Mouse (Mus musculus) limb, embryonic 12.5 days (tissue): Measurements from ENCODE around the gene 9430015G10Rik. TPM values are rescaled to one million over a fixed set of nuclear protein-coding genes. Genes with fewer than 3 reads are reported as not detected.

Experiments used
- ATAC-seq: fragments of 200-750 bp; cut with Nextera tagmentation; 2 replicates; pipeline ENCODE4 v1.8.0; 2017; ENCODE audit warnings: low read depth, moderate TSS enrichment; ENCODE audit not compliant: insufficient number of reproducible peaks, insufficient read depth, low FRiP score, low TSS enrichment
- H3K27ac ChIP-seq: fragments of 300-500 bp; sonication (generic); 2 replicates; pipeline ENCODE4 v1.5.1; 2016; ENCODE audit warnings: mild to moderate bottlenecking, moderate library complexity
- H3K27me3 ChIP-seq: fragments of 300-500 bp; sonication (generic); 2 replicates; pipeline ENCODE4 v1.6.1; 2016; ENCODE audit warnings: mild to moderate bottlenecking, moderate library complexity
- H3K36me3 ChIP-seq: fragments of 300-500 bp; sonication (generic); 2 replicates; pipeline ENCODE4 v1.6.1; 2016; ENCODE audit warnings: mild to moderate bottlenecking, moderate library complexity
- H3K4me1 ChIP-seq: fragments of 300-500 bp; sonication (generic); replicated peaks from 2 replicates; pipeline ENCODE4 v1.6.1; 2016
- H3K4me2 ChIP-seq: fragments of 300-500 bp; sonication (generic); 2 replicates; pipeline ENCODE4 v1.6.1; 2016; ENCODE audit warnings: mild to moderate bottlenecking, moderate library complexity
- H3K4me3 ChIP-seq: fragments of 300-500 bp; sonication (generic); replicated peaks from 2 replicates; pipeline ENCODE4 v1.5.1; 2016; ENCODE audit warnings: mild to moderate bottlenecking
- H3K9ac ChIP-seq: fragments of 300-500 bp; sonication (generic); replicated peaks from 2 replicates; pipeline ENCODE4 v1.6.1; 2016; ENCODE audit warnings: mild to moderate bottlenecking, moderate library complexity
- H3K9me3 ChIP-seq: fragments of 300-500 bp; sonication (generic); 2 replicates; pipeline ENCODE4 v1.6.1; 2016; ENCODE audit warnings: mild to moderate bottlenecking, moderate library complexity
- WGBS: fragments of 180-500 bp; shearing (Covaris S2); methylation state at CpG from one replicate; pipeline ENCODE4 v1.1.7; 2016; 5-methylcytosine and 5-hydroxymethylcytosine counted together
- polyA plus RNA-seq: library from polyadenylated mRNA; unstranded; fragments of >200 nt; fragmentation: Nextera tagmentation; extraction: Ambion mirVana; gene quantifications from 2 replicates; pipeline ENCODE4 v1.2.1, GENCODE M21; 2016

Gene 9430015G10Rik
- polyA plus RNA-seq, 1 experiment from 2014 or later: 59.9 TPM

- no peak for ATAC-seq
- Histone ChIP-seq H3K4me3 (no peak overlapping the region), H3K9ac (no peak overlapping the region), H3K27ac (peak overlapping the region; percentile 47; the same call in 1 of the 2 replicates), H3K4me2 (no peak overlapping the region), H3K27me3 (peaks cover 10% of the 10 kb centered on the region), H3K9me3 (no peaks in the 10 kb centered on the region), H3K36me3 (no peaks in the 10 kb centered on the region), H3K4me1 (peaks cover 27% of the 10 kb centered on the region)
- 64% methylated on average over 4 of the region's 4 CpGs for WGBS
These were observed 27.1 kb upstream of the 9430015G10Rik start for GRCm38 (mm10) chr4:156082621-156083234.

DNA sequence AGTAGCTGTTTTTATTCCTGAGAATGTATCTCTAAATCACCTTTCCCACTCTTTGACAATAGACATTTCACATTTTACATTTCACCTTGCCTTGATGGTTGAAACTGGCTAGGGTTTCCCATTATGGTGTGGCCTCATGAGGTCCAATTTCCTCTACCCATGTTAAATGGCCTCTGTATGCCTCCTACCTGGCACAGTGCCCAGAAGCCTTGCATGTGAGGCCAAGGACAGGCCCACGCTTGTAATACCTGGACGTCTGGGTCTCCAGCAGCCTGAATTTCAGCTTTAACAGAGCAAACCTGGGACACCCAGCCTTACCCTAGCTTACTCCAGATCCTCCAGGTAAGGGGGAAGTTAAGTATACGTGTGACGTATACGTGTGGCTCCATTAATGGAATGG lies 26.4 kb upstream of the 9430015G10Rik start:
- Histone ChIP-seq H3K9me3 (no peaks in the 10 kb centered on the region), H3K27ac (no peak overlapping the region; the same call in 1 of the 2 replicates), H3K36me3 (no peaks in the 10 kb centered on the region), H3K4me1 (peaks cover 21% of the 10 kb centered on the region), H3K27me3 (peaks cover 4% of the 10 kb centered on the region; the same call in 1 of the 2 replicates), H3K9ac (no peak overlapping the region), H3K4me2 (no peak overlapping the region), H3K4me3 (no peak overlapping the region)
- 64% methylated on average over 5 of the region's 5 CpGs for WGBS
- ATAC-seq: peak; percentile 66; the same call in 1 of the 2 replicates

GRCm38 (mm10) chr4:156084096-156084879 lies 25.5 kb upstream of the 9430015G10Rik start:
- ATAC-seq: no peak
- H3K9me3 ChIP-seq: no peaks in the 10 kb centered on the region
- no peaks in the 10 kb centered on the region for H3K36me3 ChIP-seq
- H3K27ac ChIP-seq: no peak overlapping the region; the same call in 1 of the 2 replicates
- H3K4me3 ChIP-seq: no peak overlapping the region
- H3K4me1 ChIP-seq: peaks cover 20% of the 10 kb centered on the region
- H3K9ac ChIP-seq: no peak overlapping the region
- no peak overlapping the region for H3K4me2 ChIP-seq
- 79% methylated on average over 9 of the region's 9 CpGs for WGBS
- H3K27me3 ChIP-seq: no peaks in the 10 kb centered on the region

GRCm38 (mm10) chr4:156085256-156085655 lies 24.5 kb upstream of the 9430015G10Rik start:
- no peaks in the 10 kb centered on the region for H3K9me3 ChIP-seq
- no peak overlapping the region for H3K4me3 ChIP-seq
- WGBS: 78% methylated on average over 8 of the region's 8 CpGs
- H3K36me3 ChIP-seq: no peaks in the 10 kb centered on the region
- peaks cover 20% of the 10 kb centered on the region for H3K4me1 ChIP-seq
- no peak overlapping the region for H3K27ac ChIP-seq
- H3K27me3 ChIP-seq: no peaks in the 10 kb centered on the region
- no peak overlapping the region for H3K4me2 ChIP-seq
- ATAC-seq: no peak
- no peak overlapping the region for H3K9ac ChIP-seq

DNA sequence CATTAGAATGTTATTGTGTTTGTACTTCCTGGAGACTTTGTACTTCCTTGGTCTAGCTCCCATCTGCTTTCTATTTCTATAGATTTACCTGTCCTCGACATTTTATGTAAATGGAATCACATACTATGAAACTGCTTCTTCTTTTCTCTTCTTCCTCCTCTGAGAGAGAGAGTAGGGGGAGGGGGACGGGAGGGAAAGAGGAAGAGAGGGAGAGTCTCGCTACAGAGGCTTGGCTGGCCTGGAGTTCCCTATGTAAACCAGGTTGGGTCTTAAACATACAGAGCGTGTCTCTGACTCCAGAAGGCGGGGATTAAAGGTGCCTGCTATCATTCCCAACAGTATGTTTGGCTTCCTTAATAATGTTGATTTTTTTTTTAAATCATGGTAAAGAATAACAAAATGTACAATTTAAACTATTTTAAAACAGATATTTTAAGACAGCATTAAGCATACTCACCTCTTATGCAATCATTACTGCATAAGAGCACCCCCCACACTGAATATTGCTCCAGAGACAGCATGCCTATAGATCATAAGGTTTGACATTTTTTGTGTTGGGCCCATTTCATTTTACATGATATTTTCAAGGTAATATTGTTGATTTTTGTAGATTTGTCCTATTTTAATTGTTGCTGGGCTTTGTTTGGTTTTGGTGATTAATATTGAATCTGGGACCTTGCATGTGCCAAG lies 22.2 kb upstream of the 9430015G10Rik start:
- no peak overlapping the region for H3K4me2 ChIP-seq
- no peaks in the 10 kb centered on the region for H3K36me3 ChIP-seq
- no peak for ATAC-seq
- no peak overlapping the region for H3K27ac ChIP-seq
- no peaks in the 10 kb centered on the region for H3K27me3 ChIP-seq
- no peak overlapping the region for H3K4me3 ChIP-seq
- peaks cover 15% of the 10 kb centered on the region for H3K4me1 ChIP-seq
- WGBS: 30% methylated on average over 5 of the region's 5 CpGs
- no peak overlapping the region for H3K9ac ChIP-seq
- no peaks in the 10 kb centered on the region for H3K9me3 ChIP-seq

- no peak for ATAC-seq
- Histone ChIP-seq H3K27ac (no peak overlapping the region), H3K36me3 (no peaks in the 10 kb centered on the region), H3K9ac (no peak overlapping the region), H3K4me1 (no peaks in the 10 kb centered on the region), H3K4me3 (no peak overlapping the region), H3K4me2 (no peak overlapping the region), H3K9me3 (no peaks in the 10 kb centered on the region), H3K27me3 (no peaks in the 10 kb centered on the region)
- 70% methylated on average over 1 of the region's 1 CpGs for WGBS
These were observed 18.5 kb upstream of the 9430015G10Rik start for GRCm38 (mm10) chr4:156091236-156091635.

GRCm38 (mm10) chr4:156092765-156093164 lies 17.0 kb upstream of the 9430015G10Rik start:
- no peaks in the 10 kb centered on the region for H3K27me3 ChIP-seq
- no peaks in the 10 kb centered on the region for H3K36me3 ChIP-seq
- ATAC-seq: no peak
- no peak overlapping the region for H3K27ac ChIP-seq
- 93% methylated on average over 1 of the region's 1 CpGs for WGBS
- no peaks in the 10 kb centered on the region for H3K9me3 ChIP-seq
- H3K4me2 ChIP-seq: no peak overlapping the region
- H3K4me3 ChIP-seq: no peak overlapping the region
- H3K9ac ChIP-seq: no peak overlapping the region
- H3K4me1 ChIP-seq: no peaks in the 10 kb centered on the region

- no peak overlapping the region for H3K4me3 ChIP-seq
- WGBS: 82% methylated on average over 5 of the region's 5 CpGs
- no peak for ATAC-seq
- no peaks in the 10 kb centered on the region for H3K9me3 ChIP-seq
- no peak overlapping the region for H3K27ac ChIP-seq
- no peaks in the 10 kb centered on the region for H3K27me3 ChIP-seq
- H3K4me1 ChIP-seq: no peaks in the 10 kb centered on the region
- no peaks in the 10 kb centered on the region for H3K36me3 ChIP-seq
- no peak overlapping the region for H3K9ac ChIP-seq
- no peak overlapping the region for H3K4me2 ChIP-seq
These were observed 16.0 kb upstream of the 9430015G10Rik start for GRCm38 (mm10) chr4:156093758-156094157.

DNA sequence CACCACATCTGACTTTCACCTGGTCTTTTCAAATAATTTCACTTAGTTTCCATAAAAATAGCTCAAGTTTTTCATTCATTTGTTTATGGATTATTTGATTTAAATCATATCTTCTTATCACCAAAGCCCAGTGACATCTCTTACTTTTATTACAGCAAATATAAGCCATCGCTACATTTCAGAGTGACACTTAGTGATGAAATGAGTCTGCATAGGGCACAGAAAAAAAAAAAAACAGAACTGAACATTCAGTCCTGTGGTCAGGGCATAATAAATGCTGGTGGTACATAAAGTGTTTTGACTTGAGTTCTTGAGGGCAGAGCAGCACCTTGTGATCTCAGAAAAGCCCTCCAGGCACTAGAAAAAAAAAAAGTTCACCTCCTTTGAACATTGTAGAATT lies 13.6 kb upstream of the 9430015G10Rik start:
- H3K9me3 ChIP-seq: no peaks in the 10 kb centered on the region
- H3K4me1 ChIP-seq: no peaks in the 10 kb centered on the region
- no peak overlapping the region for H3K4me3 ChIP-seq
- no peak overlapping the region for H3K27ac ChIP-seq
- H3K9ac ChIP-seq: no peak overlapping the region
- H3K27me3 ChIP-seq: no peaks in the 10 kb centered on the region
- H3K4me2 ChIP-seq: no peak overlapping the region
- 92% methylated on average over 1 of the region's 1 CpGs for WGBS
- H3K36me3 ChIP-seq: no peaks in the 10 kb centered on the region
- ATAC-seq: no peak

DNA sequence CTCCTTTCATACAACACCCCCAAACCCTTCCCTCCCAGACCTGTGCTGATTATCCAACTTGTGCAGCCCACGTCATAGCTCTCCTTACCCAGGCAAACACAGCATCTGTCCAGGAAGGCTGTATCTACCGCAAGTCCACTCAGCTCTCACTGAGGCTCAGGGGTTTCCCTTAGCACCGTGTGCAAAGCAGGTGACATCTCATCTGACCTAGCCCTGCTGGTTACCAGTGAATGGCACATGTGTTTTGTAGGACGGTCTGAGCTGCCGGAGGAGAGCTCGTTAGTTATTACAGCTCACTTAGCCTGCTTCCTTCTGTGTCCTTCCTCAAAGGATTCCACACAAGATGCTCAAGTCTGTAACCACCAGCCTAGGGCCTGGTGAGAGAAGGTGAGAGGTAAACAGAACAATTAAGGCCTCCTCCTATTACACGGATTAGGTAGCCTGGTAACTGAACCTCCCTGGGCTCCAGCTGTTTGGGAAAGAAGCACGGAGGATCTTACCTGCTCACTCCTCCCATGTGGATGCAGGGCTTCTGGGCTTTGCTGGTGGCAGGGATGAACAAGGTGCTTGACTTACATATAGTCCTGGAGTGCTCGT lies 11.9 kb upstream of the 9430015G10Rik start:
- H3K36me3 ChIP-seq: no peaks in the 10 kb centered on the region
- H3K4me2 ChIP-seq: no peak overlapping the region
- no peaks in the 10 kb centered on the region for H3K4me1 ChIP-seq
- no peak for ATAC-seq
- no peaks in the 10 kb centered on the region for H3K27me3 ChIP-seq
- no peak overlapping the region for H3K9ac ChIP-seq
- no peak overlapping the region for H3K4me3 ChIP-seq
- H3K27ac ChIP-seq: no peak overlapping the region
- no peaks in the 10 kb centered on the region for H3K9me3 ChIP-seq
- 39% methylated on average over 9 of the region's 9 CpGs for WGBS

DNA sequence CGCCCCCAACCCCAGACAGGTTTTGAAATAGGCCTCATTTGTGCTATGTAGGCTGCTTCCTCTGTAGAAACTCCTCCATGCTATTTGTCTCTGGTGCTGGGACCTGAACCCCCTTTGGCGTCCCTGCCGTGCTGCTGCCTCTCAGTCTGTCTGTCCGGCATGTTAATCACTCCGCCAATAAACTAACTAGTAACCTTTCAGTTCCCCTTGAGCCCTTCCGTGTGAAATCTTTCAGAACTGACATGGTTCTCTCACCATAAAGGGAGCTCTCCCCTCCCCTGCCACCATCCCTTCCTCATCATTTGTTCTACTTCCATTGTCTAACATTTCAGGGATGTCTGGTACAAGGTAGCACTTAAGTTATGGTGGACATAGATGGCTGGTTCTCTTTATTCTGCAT lies 10.4 kb upstream of the 9430015G10Rik start:
- Histone ChIP-seq H3K36me3 (no peaks in the 10 kb centered on the region), H3K4me2 (no peak overlapping the region), H3K4me1 (no peaks in the 10 kb centered on the region), H3K9ac (no peak overlapping the region), H3K27me3 (no peaks in the 10 kb centered on the region), H3K9me3 (no peaks in the 10 kb centered on the region), H3K4me3 (no peak overlapping the region), H3K27ac (no peak overlapping the region)
- ATAC-seq: no peak
- WGBS: 64% methylated on average over 6 of the region's 6 CpGs
